Mouse (Mus musculus) kidney, embryonic 14.5 days (tissue): ENCODE measurements around the gene Ablim1. TPM values are rescaled to one million over a fixed set of nuclear protein-coding genes. Genes with fewer than 3 reads are reported as not detected.

ENCODE experiments used
- ATAC-seq: fragments of 200-750 bp; cut with Nextera tagmentation; 2 replicates; pipeline ENCODE4 v1.8.0; 2017; ENCODE audit warnings: moderate number of reproducible peaks, mild to moderate bottlenecking, moderate TSS enrichment, moderate library complexity; ENCODE audit not compliant: low FRiP score, low TSS enrichment
- H3K27ac ChIP-seq: fragments of 300-500 bp; sonication (generic); 2 replicates; pipeline ENCODE4 v1.5.1; 2014; ENCODE audit warnings: low read depth, mild to moderate bottlenecking, low read length, moderate library complexity, mixed read lengths
- H3K27me3 ChIP-seq: fragments of 300-500 bp; sonication (generic); 2 replicates; pipeline ENCODE4 v1.6.1; 2014; ENCODE audit warnings: mild to moderate bottlenecking, low read length; ENCODE audit not compliant: control insufficient read depth, insufficient read depth
- H3K36me3 ChIP-seq: fragments of 300-500 bp; sonication (generic); 2 replicates; pipeline ENCODE4 v1.6.1; 2014; ENCODE audit warnings: low read length, mixed read lengths; ENCODE audit not compliant: control insufficient read depth, insufficient read depth
- H3K4me1 ChIP-seq: fragments of 300-500 bp; sonication (generic); 2 replicates; pipeline ENCODE4 v1.6.1; 2014; ENCODE audit warnings: low read length, mixed read lengths; ENCODE audit not compliant: control insufficient read depth, insufficient read depth
- H3K4me2 ChIP-seq: fragments of 300-500 bp; sonication (generic); replicated peaks from 2 replicates; pipeline ENCODE4 v1.6.1; 2014; ENCODE audit warnings: low read depth, mild to moderate bottlenecking, low read length
- H3K4me3 ChIP-seq: fragments of 300-500 bp; sonication (generic); 2 replicates; pipeline ENCODE4 v1.5.1; 2014; ENCODE audit warnings: mild to moderate bottlenecking, low read length
- H3K9ac ChIP-seq: fragments of 300-500 bp; sonication (generic); 2 replicates; pipeline ENCODE4 v1.6.1; 2014; ENCODE audit warnings: low read depth, mild to moderate bottlenecking, low read length, moderate library complexity
- H3K9me3 ChIP-seq: fragments of 300-500 bp; sonication (generic); 2 replicates; pipeline ENCODE4 v1.6.1; 2016; ENCODE audit warnings: low read length; ENCODE audit not compliant: control insufficient read depth
- WGBS: fragments of 180-500 bp; shearing (Covaris S2); extraction: QIAGEN DNeasy Blood & Tissue Kit; methylation state at CpG from one replicate; pipeline ENCODE4 v1.1.7; 2014; 5-methylcytosine and 5-hydroxymethylcytosine counted together
- polyA plus RNA-seq: library from polyadenylated mRNA; unstranded; fragments of >200 nt; fragmentation: Nextera tagmentation; extraction: Ambion mirVana; gene quantifications from 2 replicates; pipeline ENCODE4 v1.2.1, GENCODE M21; 2014

Gene Ablim1
- polyA plus RNA-seq, 1 experiment from 2014 or later, result 36.0 TPM

GRCm38 (mm10) chr19:57320656-57321382 lies 6.1 kb upstream of the Ablim1 start:
- H3K27ac ChIP-seq, result no peak overlapping the region
- H3K9ac ChIP-seq, result no peak overlapping the region
- no peak for ATAC-seq
- no peak overlapping the region for H3K4me3 ChIP-seq
- H3K27me3 ChIP-seq, result no peaks in the 10 kb centered on the region
- WGBS, result 75% methylated on average over 9 of the region's 9 CpGs
- no peaks in the 10 kb centered on the region for H3K9me3 ChIP-seq
- no peak overlapping the region for H3K4me2 ChIP-seq
- no peaks in the 10 kb centered on the region for H3K4me1 ChIP-seq
- H3K36me3 ChIP-seq, result no peaks in the 10 kb centered on the region

DNA sequence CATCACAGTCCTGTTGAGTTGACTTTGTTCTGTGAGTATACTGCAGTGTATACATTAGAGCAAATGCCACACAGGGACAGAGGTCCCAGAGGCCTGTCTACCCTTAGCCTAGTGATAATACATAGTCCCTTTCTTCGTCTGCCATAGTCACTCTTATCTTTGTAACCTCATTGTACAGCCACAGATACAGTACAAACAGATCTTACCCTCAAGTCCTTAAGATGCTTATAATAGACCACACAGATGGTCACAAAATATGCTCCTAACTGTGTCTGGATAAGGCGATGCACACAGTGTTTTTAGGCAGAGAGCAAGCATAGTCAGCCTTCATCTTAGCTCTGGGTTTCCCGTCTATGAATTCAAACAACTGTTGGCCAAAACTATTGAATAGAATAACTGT lies 1.9 kb upstream of the Ablim1 start:
- Histone ChIP-seq H3K4me3 (no peak overlapping the region), H3K4me2 (no peak overlapping the region), H3K9ac (no peak overlapping the region), H3K4me1 (peaks cover 5% of the 10 kb centered on the region; the same call in 1 of the 2 replicates), H3K27me3 (peaks cover 6% of the 10 kb centered on the region; the same call in 1 of the 2 replicates), H3K9me3 (no peaks in the 10 kb centered on the region), H3K36me3 (no peaks in the 10 kb centered on the region), H3K27ac (no peak overlapping the region)
- WGBS, result 89% methylated on average over 3 of the region's 3 CpGs
- ATAC-seq, result no peak

DNA sequence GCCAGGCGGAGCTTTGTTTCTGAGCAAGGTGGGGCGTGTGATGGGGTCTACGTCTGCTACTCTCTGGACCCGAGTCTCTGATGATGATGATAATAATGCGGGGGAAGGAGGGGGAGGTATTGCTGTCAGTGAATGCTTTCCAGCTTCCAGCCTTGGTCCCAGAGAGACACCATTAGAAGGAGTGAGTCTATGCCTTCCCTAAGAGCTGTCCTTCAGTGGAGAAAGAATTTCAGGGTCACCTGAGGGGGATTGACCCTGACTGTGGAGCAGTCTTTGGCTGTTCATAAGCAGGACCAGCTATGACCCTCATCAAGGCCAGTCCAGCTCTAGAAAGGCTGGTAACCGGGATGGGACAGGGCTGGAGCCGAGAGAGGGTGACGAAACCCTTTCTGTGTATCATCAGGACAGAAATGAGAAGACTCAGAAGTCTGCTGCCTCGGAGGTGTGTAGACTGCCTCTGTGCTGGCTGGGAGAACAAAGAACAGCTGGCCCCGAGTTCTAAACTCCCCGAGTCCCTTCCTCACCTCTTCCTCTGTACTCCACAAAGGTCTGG lies 370 bp upstream of the Ablim1 start:
- Histone ChIP-seq H3K4me2 (peak overlapping the region; percentile 96), H3K9ac (peak overlapping the region; percentile 53), H3K27ac (no peak overlapping the region), H3K4me1 (peaks cover 5% of the 10 kb centered on the region; the same call in 1 of the 2 replicates), H3K36me3 (no peaks in the 10 kb centered on the region), H3K27me3 (peaks cover 6% of the 10 kb centered on the region; the same call in 1 of the 2 replicates), H3K9me3 (no peaks in the 10 kb centered on the region), H3K4me3 (peak overlapping the region; percentile 55)
- peak; percentile 46; the same call in 1 of the 2 replicates for ATAC-seq
- 46% methylated on average over 11 of the region's 11 CpGs for WGBS

DNA sequence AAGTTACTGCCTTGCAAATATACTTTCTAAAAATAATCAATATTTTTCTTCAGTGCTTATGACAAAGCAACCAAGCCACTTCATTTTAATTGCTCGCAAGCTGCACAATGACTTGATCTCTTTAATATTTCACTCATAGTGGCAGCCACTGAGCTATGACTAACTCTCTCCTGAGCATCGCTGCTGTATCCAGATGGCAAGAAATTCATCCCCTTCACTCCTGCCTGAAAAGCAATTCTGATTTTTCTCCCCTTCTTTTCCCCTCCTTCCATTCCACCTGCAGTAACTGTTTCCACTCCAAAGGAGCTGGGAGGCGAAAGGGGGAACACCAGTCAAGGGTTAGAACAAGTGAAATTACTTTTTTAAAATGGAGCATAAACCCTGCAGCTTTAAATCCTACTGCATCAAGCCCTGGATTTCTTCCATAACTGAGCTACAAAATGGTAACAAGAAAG lies 801 bp downstream of the Ablim1 start:
- Histone ChIP-seq H3K36me3 (no peaks in the 10 kb centered on the region), H3K27me3 (peaks cover 6% of the 10 kb centered on the region; the same call in 1 of the 2 replicates), H3K4me1 (peaks cover 5% of the 10 kb centered on the region; the same call in 1 of the 2 replicates), H3K27ac (no peak overlapping the region), H3K4me2 (peak overlapping the region; percentile 96), H3K9me3 (no peaks in the 10 kb centered on the region), H3K9ac (no peak overlapping the region), H3K4me3 (peak overlapping the region; percentile 55)
- no peak for ATAC-seq
- 61% methylated on average over 3 of the region's 3 CpGs for WGBS

DNA sequence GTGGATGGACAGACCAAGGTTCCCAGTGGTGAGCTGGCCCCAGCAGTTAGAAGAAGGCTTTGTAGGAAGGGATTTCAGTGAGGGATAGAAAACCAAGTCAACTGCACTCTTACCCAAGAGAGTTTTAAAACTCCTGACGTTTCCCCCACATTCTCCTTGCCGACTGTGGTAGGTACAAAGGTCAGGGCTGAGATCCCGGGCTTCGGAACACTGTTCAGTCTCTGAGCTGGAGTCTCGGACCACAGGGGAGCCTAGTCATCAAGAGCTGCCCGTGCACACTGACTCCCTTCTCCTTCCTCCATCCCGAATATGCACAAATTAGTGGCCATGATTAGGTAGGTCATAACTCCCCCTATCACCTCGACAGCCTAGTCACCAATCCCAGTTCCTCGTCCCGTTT lies 1.5 kb downstream of the Ablim1 start:
- Histone ChIP-seq H3K4me2 (no peak overlapping the region), H3K27ac (no peak overlapping the region), H3K36me3 (no peaks in the 10 kb centered on the region), H3K4me3 (no peak overlapping the region), H3K4me1 (peaks cover 5% of the 10 kb centered on the region; the same call in 1 of the 2 replicates), H3K9ac (no peak overlapping the region), H3K27me3 (peaks cover 6% of the 10 kb centered on the region; the same call in 1 of the 2 replicates), H3K9me3 (no peaks in the 10 kb centered on the region)
- WGBS, result 67% methylated on average over 10 of the region's 10 CpGs
- ATAC-seq, result no peak

GRCm38 (mm10) chr19:57309980-57310379 lies 4.7 kb downstream of the Ablim1 start:
- ATAC-seq, result no peak
- 76% methylated on average over 4 of the region's 4 CpGs for WGBS
- no peak overlapping the region for H3K4me3 ChIP-seq

GRCm38 (mm10) chr19:57306601-57307000 lies 8.1 kb downstream of the Ablim1 start:
- Histone ChIP-seq H3K4me3 (no peak overlapping the region), H3K9ac (no peak overlapping the region), H3K4me1 (no peaks in the 10 kb centered on the region), H3K4me2 (no peak overlapping the region), H3K27ac (no peak overlapping the region), H3K9me3 (no peaks in the 10 kb centered on the region), H3K36me3 (no peaks in the 10 kb centered on the region), H3K27me3 (no peaks in the 10 kb centered on the region)
- WGBS, result 77% methylated on average over 4 of the region's 4 CpGs
- ATAC-seq, result no peak

More at GRCm38 (mm10) chr19:57309980-57310379, 4.7 kb downstream of the Ablim1 start:
- Histone ChIP-seq H3K9ac (no peak overlapping the region), H3K36me3 (no peaks in the 10 kb centered on the region), H3K9me3 (no peaks in the 10 kb centered on the region), H3K4me1 (peaks cover 5% of the 10 kb centered on the region; the same call in 1 of the 2 replicates), H3K27ac (no peak overlapping the region), H3K4me2 (no peak overlapping the region), H3K27me3 (0 out of 2 replicates have a peak, but pooled peaks cover 3% of the 10 kb centered on the region)

DNA sequence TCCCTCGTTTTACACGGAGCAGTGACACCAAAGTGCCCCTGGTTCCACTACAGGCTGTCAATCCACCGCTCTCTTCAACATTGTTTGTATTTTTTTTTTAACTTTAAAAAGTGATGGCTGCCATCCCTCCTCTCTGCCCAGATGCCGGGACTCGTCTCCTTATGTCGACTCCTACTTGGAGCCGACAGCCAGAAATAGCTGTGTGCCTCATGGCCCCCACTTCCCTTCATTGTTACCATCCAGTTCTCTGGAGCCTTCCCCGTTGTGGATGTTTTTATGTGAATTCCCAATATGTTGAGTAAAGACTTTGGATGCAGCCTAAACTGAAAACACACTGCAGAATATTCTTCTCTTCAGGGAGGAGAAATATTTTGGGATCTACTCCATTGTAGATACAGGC lies 8.7 kb downstream of the Ablim1 start:
- no peaks in the 10 kb centered on the region for H3K4me1 ChIP-seq
- H3K27me3 ChIP-seq, result no peaks in the 10 kb centered on the region
- no peak overlapping the region for H3K4me3 ChIP-seq
- no peaks in the 10 kb centered on the region for H3K9me3 ChIP-seq
- H3K36me3 ChIP-seq, result no peaks in the 10 kb centered on the region
- ATAC-seq, result no peak
- 70% methylated on average over 8 of the region's 8 CpGs for WGBS
- H3K27ac ChIP-seq, result no peak overlapping the region
- H3K9ac ChIP-seq, result no peak overlapping the region
- no peak overlapping the region for H3K4me2 ChIP-seq

GRCm38 (mm10) chr19:57304666-57305065 lies 10.1 kb downstream of the Ablim1 start:
- H3K4me3 ChIP-seq, result no peak overlapping the region
- no peak overlapping the region for H3K9ac ChIP-seq
- no peak overlapping the region for H3K4me2 ChIP-seq
- no peak overlapping the region for H3K27ac ChIP-seq
- ATAC-seq, result no peak
- no peaks in the 10 kb centered on the region for H3K27me3 ChIP-seq
- no peaks in the 10 kb centered on the region for H3K4me1 ChIP-seq
- H3K9me3 ChIP-seq, result no peaks in the 10 kb centered on the region
- 77% methylated on average over 2 of the region's 2 CpGs for WGBS
- H3K36me3 ChIP-seq, result no peaks in the 10 kb centered on the region
